Mouse (Mus musculus) colon, adult 2 months (tissue): ENCODE data around the gene Ttc36. TPM values are rescaled to one million over a fixed set of nuclear protein-coding genes. Genes with fewer than 3 reads are reported as not detected.

Source experiments
- polyA plus RNA-seq: library from polyadenylated mRNA; depleted of rRNA; stranded (reverse); fragments of >200 nt; gene quantifications from 2 replicates; pipeline ENCODE4 v1.2.3, GENCODE M21; 2012; rRNA removed

Ttc36 gene
- polyA plus RNA-seq: 7.1 and 7.5 TPM in 2 replicates

DNA sequence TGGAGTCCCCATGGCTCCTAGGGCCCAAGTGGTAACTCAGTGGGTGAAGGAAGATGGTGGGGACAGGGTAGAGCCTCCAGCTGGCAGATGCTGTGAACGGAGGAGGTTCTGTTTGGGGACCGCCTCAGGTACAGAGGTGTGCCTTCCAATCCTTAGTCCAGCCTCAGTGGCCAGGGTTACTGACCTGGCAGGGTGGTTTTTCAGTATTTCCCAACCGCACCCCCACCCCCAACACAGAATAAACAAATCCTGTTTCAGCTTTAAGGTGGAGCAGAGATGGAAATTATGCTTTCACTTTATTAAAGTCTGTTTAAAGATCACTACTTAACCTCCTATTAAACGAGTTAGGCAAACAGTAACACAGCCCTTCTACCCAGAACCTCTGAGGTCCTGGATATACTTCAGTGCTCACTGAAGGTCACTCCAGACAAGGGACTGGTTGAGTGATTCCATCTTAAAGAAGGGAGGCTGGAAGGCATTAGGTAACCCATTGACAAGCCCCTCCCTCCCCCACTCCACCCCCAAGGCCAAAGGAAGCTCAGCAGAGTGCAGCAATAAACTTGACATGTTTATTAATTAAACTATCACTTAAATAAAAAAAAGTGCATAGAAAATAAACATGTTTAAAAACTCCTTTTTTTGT is at the start of gene Ttc36:
Gene Ttc36 (minus strand): TSS at position 265 of the 643 bp plus-strand sequence.

DNA sequence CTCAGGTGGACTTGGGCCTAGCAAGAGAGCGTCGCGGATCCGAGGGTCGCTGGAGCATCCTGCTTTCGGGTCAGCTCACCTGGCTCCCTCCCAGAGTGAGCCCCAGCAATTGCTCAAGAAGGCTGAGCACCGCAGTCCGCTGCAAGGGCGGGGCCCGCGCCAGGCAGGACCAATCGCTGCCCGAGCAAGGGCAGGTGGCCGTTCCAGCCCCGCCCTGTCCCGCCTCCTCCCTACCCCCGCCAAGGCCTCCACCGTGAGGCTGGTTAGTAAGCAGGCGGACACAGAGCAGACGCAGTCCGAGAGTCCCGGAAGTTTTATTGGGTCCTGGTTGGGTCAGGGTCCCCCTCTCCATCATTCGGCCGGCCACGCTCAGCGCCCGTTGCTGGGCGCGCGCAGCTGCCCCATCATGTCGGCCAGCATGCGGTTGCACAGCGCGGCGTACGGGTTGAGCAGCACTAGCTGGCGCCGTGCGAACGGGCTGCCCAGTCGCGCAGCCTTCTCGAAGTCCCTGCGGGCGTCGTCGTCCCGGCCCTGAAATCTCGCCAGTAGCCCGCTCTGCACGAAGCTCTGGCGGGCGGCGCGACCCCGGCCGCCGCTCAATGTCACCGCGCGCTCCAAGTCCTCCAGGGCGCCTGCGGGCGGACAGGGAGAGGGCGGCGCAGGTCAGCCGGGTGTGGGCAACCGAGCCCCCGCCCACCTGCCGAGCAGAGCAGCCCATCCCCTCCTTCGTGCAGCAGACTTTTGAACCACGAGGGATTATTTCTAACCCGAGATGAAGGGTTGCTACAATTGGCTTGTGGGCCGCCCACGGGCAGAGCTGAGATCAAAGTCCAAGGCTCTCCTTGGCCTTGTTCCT is 3.5 kb downstream of the Ttc36 start, which contains the start of gene Tmem25:
Gene Tmem25 (minus strand): TSS at position 206 of the 856 bp plus-strand sequence.

DNA sequence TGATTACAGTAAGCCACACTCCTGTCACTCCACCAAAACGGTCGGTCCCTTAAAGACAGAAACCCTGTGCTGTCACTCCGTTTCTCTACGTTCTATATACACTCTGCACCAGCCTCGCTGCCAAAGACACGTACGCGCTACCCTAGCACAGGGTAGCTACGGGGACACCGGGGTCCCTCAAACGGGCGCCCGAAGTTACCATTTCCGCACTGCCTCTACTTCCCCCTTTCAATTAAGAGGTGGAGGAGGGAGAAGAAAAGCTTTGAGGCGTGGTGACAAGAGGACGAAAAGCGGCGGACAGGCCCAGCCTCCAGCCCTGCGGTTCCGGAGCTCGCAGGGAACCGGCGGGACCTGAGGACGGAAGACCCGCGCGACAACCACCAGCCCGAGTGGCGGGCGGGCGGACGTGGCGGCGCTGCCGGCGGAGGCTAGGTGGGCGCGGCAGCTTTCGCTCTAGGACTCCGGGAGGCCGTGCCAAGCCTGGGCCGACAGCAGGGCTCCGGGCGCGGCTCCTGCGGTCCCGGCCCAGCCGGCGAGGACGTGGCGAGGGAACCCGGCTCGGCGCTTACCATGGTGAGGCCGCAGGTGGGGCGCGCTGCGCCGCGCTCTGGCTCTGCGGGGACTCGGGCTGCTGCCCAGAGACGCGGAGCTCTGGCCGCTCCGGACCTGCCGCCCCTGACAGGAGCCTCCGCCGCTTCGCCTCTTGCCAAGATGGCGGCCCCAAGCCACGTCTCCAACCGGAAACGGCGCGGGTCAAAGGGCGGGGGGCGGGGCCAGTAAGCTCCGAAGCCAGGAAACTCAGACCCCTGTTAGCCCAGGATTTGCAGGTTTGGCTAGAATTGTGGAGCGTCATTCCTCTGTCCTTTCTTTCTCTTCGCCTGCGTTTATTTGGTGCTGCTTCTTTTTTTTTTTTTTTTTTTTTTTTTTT is 35.5 kb downstream of the Ttc36 start, which contains the start of the genes Arcn1 and Ift46:
Gene Arcn1 (minus strand): TSS at position 745 of the 928 bp plus-strand sequence.
Gene Ift46 (plus strand): TSS at position 808 of the 928 bp plus-strand sequence.

Other genes starting within 250 kb of the Ttc36 start
- 3.2 and 3.3 TPM in 2 replicates for gene Cxcr5, start 241.2 kb downstream of the Ttc36 start, polyA plus RNA-seq
- gene Ddx6, start 198.2 kb downstream of the Ttc36 start, polyA plus RNA-seq: 11.9 and 13.1 TPM in 2 replicates
- gene Treh, start 129.8 kb downstream of the Ttc36 start, polyA plus RNA-seq: 0.19 and 0.20 TPM in 2 replicates
- 127 and 138 TPM in 2 replicates for gene Phldb1, start 67.9 kb downstream of the Ttc36 start, polyA plus RNA-seq
- 33.1 and 37.6 TPM in 2 replicates for gene Arcn1, start 35.2 kb downstream of the Ttc36 start, polyA plus RNA-seq
- gene Ift46, start 35.2 kb downstream of the Ttc36 start, polyA plus RNA-seq: 26.7 and 30.0 TPM in 2 replicates
- 8.8 and 9.7 TPM in 2 replicates for gene Tmem25, start 3.8 kb downstream of the Ttc36 start, polyA plus RNA-seq
- gene Kmt2a, start 78.2 kb upstream of the Ttc36 start, polyA plus RNA-seq: 10.3 and 14.7 TPM in 2 replicates
- 165 and 211 TPM in 2 replicates for gene Atp5l, start 117.7 kb upstream of the Ttc36 start, polyA plus RNA-seq
- 5.5 and 6.8 TPM in 2 replicates for gene Ube4a, start 162.5 kb upstream of the Ttc36 start, polyA plus RNA-seq
- gene Cd3g, start 177.4 kb upstream of the Ttc36 start, polyA plus RNA-seq: 0.41 and 0.56 TPM in 2 replicates
- 0.43 and 0.58 TPM in 2 replicates for gene Cd3d, start 178.7 kb upstream of the Ttc36 start, polyA plus RNA-seq
- gene Cd3e, start 206.6 kb upstream of the Ttc36 start, polyA plus RNA-seq: 1.3 TPM in 2 replicates
- gene Mpzl2, start 236.7 kb upstream of the Ttc36 start, polyA plus RNA-seq: 17.2 and 24.3 TPM in 2 replicates